Mouse (Mus musculus): ENCODE data around the gene Isg20l2.

Isg20l2 gene

DNA sequence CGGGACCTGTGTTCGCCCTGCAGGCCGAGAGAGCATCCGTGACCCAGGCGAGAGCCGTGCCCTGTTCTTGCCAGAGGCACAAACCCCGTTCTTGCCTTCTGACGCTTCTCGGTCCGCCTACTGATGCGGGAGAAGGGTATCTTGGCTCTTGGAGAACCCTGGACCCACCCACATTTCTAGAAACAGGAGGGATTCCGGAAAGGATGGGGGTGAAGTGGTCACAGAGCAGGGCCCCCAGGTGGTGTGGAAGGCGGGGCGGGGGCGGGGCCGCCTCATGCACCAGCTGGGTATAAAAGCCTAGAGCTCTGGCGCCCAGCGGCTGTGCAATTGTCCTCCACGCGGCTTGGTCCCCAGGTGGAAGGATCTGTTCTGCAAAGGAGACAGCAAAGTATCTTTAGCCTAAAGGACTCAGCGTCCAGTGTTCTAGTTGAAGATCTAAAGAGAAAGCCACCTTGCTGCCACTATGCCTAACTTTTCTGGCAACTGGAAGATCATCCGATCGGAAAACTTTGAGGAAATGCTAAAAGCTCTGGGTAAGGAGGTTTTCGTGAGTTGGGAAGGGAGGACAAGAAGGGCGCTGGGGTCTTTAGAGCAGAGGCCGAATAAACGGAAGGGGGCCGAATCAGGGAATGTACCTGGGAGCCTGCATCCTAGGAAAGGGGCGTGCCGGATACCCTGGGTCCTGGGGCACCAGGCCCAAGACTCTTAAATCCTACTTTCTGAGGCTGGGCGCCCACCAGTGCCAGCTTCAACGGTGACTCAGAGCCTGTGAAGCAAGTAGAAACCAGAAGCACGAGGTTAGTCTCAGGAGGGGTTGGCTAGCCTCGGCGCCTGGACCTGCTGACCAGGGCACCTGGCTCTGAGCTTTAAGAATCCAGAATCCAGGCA is 18.5 kb downstream of the Isg20l2 start, which contains the start of gene Crabp2:
TSS of gene Crabp2 (plus strand) at position 289 of the 888 bp plus-strand sequence.
- peak; percentile 85 for DNase-seq (ENCODE audit: low spot score)

DNA sequence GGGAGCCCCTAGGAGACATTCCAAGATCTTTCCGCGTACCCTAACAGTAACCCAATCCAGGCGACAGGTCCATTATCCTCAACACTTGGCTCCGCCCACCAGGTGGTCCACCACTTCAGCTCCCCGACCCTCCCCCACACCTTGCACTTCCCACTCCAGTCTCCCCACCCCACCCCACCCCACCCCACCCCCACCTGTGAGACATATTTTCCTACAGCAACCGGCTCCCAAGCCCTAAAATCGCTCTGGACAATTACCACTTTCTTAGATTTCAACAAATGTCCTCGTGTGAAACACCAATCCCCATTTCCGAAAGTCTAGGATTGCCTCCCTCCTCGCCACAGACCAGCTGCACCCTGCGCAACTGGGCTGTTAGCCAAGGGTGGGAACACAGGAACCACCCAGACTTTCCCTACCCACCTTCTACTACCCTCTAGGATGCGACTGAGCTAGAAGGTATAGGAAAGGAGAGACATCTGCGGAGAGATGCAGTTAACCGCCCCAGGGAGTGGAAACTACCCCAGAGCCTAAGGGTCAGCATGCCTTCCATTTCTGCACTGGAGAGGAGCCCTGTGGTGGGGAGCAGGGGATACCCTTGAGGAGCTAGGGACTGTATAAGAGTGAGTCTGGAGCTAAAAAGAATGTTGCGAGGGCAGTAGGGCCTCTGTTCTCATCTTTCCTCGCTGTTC is 19.3 kb downstream of the Isg20l2 start:
- peak; percentile 74 for DNase-seq (ENCODE audit: low spot score)

DNA sequence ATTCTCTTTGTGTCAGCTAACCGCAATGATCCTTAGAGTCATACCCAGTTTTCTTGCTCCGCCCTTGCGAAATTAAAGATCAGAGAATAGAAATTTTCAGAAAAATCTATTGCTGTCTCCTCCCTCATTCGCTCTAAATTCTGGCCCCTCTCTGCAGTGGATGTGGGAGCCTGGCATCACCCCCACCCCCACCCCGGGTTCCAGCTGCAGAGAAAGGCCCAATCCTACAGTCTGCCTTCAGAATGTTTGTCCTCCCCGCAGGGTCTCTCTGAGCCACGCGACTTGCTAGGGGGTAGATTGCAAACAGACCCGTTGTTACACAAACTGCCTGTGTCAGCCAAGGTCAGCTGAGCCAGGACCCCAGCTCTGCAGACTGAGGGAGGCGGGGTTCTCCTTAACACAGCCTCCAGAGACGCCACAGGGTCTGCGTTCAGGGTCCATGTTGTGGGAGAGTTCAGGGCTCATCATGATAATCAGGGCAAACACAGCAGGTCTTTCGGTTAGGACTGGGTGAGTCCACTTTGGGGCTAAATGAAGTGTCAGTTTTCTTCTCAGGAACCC is 19.9 kb downstream of the Isg20l2 start:
- DNase-seq (ENCODE audit: low spot score): peak; percentile 76

DNA sequence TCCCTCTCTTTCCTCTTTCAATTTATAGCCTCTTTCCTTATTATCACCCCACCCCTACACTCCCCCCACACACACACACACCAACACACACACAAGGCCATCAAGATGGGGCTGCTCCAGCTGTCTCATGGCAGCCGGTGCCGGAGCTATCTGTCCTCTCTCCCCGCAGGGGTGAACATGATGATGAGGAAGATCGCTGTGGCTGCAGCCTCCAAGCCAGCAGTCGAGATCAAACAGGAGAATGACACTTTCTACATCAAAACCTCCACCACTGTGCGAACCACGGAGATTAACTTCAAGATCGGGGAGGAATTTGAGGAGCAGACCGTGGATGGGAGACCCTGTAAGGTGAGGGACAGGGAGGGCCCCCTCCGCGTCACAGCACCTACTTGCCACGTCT is 21.8 kb downstream of the Isg20l2 start:
- no peak for DNase-seq (ENCODE audit: low spot score)

DNA sequence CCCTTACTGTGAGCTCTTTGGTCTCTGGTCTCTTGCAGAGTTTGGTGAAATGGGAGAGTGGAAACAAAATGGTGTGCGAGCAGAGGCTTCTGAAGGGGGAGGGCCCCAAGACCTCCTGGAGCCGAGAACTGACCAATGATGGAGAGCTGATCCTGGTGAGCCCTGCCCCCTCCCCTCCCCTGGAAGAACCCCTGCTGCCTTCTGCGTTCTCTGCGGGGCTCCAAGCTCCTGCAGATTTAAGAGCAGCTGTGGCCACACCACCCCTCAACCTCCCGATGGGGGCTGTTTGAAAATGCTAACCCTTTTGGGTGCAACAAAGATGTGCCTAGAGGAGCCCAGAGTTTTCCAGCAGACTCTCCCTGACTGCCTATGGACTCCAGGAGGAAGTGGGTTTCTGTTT is 22.3 kb downstream of the Isg20l2 start:
- DNase-seq (ENCODE audit: low spot score): peak; percentile 72

DNA sequence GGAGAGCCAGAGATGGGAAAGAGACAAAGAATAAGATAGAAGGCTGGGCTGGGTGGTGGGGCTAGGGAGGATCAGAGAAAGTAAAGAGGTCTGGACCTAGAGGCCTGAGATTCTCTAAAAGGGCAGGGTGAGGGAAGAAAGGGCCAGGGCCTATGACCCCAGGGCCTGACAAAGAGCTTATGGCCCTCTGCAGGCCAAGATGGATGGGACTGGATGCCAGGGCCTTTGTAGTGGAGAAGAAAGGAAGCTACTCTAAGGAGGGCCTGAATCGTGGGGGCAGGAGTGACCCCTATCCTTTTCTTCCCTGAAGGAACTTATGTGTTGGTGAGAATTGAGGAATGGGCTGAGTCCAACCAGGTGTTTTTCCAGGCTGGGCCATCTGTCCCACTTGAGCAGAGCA is 27.9 kb downstream of the Isg20l2 start:
- DNase-seq (ENCODE audit: low spot score): peak; percentile 76

DNA sequence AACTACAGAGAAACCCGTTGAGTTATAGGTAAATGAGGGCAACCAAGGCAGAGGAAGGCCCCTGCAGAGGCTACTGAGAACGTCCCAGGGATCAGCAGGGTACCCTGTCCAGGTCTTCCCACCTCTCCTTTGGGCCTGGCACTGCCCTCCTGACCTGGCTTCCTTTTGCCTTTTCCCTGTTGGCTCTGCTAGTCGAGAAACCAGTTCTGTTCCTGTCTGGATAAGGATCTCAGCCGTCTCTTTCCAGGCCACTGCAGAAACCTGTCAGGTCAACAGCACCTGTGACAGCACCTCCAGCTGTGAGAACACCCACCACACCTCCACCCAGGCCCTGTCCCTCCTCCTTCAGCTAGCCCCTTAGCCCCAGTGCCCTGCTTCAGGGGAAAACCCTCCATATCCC is 28.4 kb downstream of the Isg20l2 start:
- DNase-seq (ENCODE audit: low spot score): no peak

DNA sequence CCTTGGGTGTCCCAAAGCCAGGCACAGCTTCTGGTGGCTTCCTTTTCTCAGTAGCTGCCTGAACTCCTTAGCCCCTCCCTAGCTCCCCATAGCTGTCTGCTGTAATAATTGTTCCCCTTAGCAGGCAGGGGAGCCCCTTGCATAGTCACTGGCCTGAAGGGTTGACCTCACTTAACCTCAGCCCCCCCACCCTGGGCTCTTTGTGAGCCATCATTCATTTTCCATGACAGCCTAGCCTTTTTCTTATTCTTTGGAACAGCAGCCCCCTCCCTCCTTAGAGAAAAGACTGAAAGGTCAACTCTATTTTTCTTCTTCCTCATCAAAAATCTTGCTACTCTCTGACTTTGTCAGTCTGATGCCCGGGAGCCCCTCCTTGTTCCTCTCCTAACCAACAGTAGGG is 28.9 kb downstream of the Isg20l2 start:
- peak; percentile 79 for DNase-seq (ENCODE audit: low spot score)

DNA sequence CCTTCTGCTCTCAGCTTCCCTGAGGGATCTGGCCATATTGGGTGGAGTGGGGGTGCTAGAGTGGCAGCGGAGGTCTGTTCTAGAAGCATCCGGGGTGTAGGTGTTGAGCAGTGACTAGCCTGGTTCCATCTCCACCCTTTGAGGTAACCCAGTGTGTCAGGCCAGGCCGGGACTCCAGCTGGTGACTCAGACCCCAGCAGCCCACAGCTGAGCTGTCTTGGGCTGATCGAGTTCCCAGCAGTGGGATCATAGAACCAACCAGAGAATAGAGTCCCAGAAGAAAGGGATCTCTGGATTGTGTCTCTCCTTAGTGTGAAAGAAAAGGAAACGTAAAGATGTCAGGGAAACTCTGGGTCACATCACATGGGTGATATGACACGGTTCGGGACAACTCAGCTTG is 29.3 kb downstream of the Isg20l2 start:
- no peak for DNase-seq (ENCODE audit: low spot score)

DNA sequence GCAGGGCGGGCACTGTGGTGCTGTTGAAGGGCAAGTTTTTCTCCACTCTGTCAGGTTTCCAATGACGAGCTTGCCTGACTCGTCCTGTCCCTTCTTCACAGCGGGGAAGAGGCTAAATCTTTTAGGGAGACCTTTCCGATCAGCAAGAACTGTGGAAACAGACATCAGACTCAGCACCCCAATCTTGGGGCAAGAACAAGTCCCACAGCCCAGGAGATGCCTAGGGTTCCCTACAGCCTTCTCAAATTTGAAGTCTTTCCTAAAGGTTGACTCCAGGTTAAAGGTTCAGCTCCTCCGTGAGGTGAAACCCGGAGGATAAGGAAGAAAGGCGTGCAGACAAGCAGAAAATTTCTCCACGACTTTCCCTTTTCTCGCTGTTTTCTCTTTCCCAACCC is 30.1 kb downstream of the Isg20l2 start:
- DNase-seq (ENCODE audit: low spot score): no peak

DNA sequence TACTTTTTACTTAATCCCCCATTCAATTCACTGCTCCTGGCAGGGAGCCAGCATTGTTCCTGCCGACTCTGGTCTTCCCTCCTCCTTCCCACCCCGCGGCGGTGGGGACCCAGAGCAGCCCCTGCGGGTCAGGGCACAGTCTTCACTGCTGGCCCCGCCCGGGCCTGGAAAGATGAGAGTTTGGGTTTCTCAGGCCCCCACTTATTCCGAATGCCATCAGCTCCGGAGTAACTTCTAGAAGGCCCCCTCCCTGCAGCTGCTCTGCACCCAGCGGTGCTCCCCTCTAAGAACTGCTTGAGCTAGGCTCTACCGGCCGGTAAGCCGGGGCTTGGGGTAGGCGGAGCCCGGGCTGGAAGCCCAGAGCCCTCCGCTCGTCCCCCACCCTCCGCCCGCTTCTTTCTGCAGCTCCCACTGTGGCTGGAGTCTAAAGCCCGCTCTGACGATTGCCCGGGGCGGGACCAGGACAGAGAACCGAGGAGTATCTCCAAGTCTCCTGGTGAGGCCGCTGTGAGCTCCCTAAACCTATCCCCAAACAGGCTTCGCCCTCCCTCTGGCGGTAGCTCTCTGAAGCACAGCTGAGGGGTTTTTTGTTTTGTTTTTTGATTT is 30.6 kb downstream of the Isg20l2 start:
- peak; percentile 99 for DNase-seq (ENCODE audit: low spot score)

DNA sequence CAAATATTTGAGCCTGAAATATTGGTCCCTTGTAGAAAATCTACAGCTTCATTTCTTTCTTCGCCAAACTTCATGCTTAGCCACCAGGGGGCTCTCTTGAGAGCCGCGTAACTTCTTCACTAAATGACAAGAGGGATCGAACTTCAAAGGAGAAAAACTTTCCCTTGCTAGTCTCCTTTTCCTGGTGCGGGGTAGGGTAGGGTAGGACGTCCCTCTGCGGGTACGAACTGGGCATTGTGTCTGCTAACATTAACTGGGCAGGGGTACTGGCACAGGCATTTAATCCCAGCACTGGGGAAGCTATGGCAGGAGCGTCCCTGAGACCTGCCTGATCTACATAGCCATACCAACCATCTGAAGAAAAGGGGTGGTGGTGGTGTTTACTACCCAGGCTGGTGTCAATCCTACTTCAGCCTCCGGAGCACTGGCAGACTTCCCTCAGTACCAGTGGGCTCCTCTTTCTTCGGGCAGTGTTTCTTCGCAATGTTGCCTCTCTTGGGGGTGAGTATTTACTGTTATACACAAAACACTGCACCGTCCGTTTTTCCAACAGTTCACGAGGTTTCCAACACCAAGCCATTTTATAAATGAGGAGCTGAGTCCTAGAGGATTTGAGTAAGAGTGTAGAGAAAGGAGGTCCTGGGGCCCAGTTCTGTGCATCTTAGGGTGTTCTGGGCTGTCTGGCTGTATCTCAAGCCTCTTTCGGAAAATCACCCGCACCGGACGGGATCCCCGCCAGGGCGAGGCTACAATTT is 40.2 kb downstream of the Isg20l2 start:
- peak; percentile 90 for DNase-seq (ENCODE audit: low spot score)

DNA sequence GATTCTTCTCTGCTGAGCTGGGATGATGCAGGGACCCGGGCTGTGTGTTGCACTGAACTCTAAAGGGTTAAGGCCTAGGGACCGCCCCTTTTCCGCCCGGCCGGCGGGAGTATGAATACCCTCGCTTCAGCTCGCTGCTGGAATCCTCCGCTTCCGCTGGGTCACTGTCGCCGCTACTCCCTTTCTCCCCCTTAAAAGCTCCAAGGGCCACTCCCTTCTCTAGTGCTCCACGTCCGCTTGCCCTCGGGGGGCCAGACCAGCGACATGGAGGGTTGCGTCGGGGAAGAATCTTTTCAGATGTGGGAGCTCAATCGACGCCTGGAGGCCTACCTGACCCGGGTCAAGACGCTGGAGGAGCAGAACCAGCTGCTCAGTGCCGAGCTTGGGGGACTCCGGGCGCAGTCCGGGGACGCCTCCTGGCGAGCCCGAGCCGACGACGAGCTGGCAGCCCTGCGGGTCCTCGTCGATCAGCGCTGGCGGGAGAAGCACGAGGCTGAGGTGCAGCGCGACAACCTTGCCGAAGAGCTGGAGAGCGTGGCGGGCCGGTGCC is 40.9 kb downstream of the Isg20l2 start, which contains the start of gene Nes:
TSS of gene Nes (plus strand) at position 140 of the 550 bp plus-strand sequence.
- DNase-seq (ENCODE audit: low spot score): peak; percentile 95

DNA sequence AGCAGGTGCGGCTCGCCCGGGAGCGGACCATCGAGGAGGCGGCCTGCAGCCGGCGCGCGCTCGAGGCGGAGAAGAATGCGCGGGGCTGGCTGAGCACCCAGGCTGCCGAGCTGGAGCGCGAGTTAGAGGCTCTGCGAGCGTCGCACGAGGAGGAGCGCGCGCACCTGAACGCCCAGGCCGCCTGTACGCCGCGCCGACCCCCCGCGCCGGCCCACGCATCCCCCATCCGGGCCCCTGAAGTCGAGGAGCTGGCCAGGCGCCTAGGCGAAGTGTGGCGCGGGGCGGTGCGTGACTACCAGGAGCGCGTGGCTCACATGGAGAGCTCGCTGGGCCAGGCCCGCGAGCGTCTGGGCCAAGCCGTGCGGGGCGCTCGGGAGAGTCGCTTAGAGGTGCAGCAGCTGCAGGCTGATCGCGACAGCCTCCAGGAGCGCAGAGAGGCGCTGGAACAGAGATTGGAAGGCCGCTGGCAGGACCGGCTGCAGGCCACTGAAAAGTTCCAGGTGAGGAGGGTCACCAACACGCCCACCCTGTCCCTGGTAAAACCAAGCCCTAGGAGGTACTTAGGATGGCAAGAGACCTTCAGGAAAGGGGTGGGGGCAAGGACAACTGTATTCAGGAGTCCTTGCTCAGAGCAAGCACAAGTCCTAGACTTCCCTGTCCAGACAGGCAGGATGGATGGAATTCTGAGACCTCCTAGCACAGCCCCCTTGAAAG is 41.5 kb downstream of the Isg20l2 start:
- no peak for DNase-seq (ENCODE audit: low spot score)

DNA sequence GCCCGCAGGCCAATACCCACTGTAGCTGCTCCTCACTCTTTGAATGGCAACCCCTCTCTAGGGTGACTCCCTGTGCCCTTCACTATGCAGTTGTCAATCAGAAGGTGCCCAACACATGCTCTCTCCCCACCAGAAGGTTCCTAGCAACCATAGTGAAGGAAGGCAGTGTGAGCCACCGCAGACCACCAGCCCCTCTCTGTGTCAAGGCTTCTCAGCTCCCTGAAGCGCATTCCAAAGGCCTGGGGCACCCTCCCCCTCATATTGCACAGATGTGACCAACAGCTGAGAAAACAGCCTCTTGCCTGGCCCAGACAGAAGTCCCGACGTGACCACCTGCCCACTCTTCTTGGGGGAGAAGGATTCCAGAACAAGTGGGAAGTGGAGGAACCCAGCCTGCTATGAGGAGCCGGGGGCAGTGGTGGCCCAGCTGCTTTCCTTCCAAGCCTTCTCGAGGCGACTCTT is 42.1 kb downstream of the Isg20l2 start:
- DNase-seq (ENCODE audit: low spot score): peak; percentile 73

DNA sequence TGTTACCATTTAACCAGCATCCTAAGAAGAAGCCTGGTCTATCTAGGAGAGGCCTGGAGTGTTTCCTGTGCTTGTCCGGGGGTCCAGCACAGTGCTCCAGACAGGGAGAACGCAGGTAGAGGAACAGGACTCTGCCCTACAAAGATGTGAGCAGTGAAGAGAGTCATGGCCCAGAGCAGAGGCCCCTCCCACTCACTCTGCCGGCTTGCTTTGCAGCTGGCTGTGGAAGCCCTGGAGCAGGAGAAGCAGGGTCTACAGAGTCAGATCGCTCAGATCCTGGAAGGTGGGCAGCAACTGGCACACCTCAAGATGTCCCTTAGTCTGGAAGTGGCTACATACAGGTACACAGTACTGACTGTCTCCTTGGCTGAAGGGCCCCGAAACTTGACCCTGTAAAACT is 42.7 kb downstream of the Isg20l2 start:
- no peak for DNase-seq (ENCODE audit: low spot score)

DNA sequence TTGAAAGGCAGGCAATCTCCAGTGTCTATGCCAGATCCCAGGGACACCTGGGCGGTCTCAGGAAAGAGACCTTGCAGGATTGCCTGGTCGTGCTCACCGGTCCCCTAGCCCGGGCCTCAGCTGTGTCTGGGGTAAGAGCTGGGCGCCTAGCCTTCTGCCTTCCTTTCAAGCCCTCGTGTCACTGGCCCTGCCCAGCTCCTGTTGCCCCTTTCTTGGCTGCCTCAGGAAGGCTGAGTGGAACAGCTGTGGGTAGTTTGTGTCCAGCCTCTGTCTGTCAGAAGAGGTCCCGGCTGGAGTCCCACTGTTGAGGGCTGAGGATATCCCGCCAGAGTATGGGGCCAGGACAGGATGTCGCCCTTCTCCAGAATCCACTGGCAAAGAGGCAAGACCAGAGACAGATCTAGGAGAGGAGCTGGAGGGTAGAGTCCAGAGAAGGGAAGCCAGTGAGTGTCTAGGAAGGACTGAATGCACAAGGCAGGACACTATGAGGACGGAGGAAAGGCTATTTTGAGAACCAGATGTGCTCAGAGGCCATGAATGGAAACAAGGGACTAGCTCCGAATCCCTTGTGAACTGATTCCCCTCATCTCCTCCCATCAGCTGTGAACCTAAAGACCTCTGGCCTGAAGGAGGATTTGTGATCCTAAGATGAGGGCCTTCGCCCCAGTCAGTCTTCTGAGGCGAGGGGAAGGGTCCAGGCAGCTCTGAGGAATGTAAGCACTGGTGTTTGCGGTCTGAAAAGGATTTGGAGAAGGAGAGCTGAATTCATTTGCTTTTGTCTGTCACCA is 43.7 kb downstream of the Isg20l2 start:
- no peak for DNase-seq (ENCODE audit: low spot score)

DNA sequence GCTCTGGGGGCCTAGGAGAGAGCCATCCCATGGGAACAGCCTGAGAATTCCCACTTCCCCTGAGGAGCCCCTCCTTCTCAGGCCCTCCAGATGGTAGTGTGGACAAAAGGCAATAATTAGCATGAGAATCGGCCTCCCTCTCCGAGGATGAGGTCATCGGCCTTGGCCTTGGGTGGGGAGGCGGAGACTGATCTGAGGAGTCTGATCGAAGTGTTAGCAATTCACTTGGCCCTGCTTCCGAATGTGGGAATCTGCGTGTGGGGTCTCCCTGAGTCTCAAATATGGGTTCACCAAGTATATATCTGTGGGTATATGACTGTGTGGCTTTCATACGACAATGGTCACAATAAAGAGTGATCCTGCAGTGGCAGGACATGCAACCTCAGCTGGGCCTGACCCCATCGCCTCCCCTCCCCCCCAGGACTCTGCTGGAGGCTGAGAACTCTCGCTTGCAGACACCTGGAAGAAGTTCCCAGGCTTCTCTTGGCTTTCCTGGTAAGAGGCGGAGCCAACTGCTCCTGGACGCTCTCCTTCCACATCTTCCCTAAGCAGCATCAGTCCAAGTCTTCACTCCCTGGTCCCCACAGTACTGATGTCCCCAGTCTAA is 44.4 kb downstream of the Isg20l2 start:
- DNase-seq (ENCODE audit: low spot score): peak; percentile 94

DNA sequence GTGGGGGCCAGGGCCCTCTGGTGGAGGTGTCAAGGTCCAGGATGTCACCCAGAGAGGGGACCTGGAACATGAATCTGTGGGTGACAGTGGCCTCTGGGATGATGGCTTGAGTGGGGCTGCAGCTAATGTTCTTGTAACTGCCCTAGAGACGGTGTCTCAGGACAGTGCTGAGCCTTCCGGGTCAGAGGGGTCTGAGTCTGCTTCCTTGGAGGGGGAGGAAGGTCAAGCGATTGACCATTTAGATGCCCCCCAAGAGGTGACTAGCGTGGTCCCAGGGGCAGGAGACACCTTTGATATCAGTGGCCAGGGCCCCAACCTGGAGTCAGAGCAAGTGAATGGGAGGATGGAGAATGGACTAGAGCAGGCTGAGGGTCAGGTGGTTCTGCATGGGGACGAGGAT is 49.4 kb downstream of the Isg20l2 start:
- no peak for DNase-seq (ENCODE audit: low spot score)
